Comparison of ENCODE assay signal across 8 mouse cellular contexts in the genomic region with DNA sequence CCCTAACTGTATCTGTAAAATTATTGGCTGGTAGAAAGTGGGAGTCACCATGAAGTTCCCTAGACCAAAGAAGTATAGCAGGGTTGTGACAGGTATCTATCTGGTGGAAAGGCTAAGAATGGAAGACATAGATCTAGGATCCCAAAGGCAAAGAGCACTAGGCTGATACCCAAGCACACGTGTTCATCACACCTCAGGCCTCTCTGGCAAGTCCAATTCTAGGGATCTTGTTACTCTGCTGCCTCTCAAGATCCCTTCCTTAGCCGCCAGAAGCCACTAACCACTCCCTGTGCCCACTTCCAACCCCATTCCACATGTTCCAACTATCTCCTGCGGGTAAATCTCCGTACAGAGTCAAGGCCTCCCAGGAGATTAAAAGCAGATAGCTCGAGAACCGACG. TPM values are rescaled to one million over a fixed set of nuclear protein-coding genes. Genes with fewer than 3 reads are reported as not detected.
A peak's percentile ranks its signal among the peaks of the same experiment; 100 is the strongest.
DNase-seq lines count a peak whose midpoint lies in the region; ATAC-seq and TF ChIP-seq lines count a peak whose summit lies in the region.

No protein-coding gene starts in this region.

- peaks cover 63% of the 10 kb centered on the region for H3K4me1 ChIP-seq in megakaryocyte, embryonic 14.5 days
- H3K4me1 ChIP-seq in hindbrain, embryonic 14.5 days (replicated peaks; ENCODE audit: control insufficient read depth, insufficient read depth, low read length) = peaks cover 20% of the 10 kb centered on the region

- H3K36me3 ChIP-seq in megakaryocyte, embryonic 14.5 days (replicated peaks; ENCODE audit: low read length) = peaks cover 55% of the 10 kb centered on the region
- H3K36me3 ChIP-seq in hindbrain, embryonic 14.5 days (replicated peaks; ENCODE audit: control insufficient read depth, insufficient read depth) = peaks cover 44% of the 10 kb centered on the region
- H3K36me3 ChIP-seq in myocyte (ENCODE audit: control insufficient read depth, insufficient read depth) = peaks cover 30% of the 10 kb centered on the region

- peak; percentile 25 for DNase-seq in cerebellum, adult 11 months
- DNase-seq in cerebellum, postnatal 4 days (ENCODE audit: low spot score in 2 of 2) = no peak
- DNase-seq in hindbrain, embryonic 14.5 days (ENCODE audit: low spot score) = no peak
- no peak for DNase-seq in right cerebral cortex, postnatal 36 days (ENCODE audit: low spot score in 2 of 2)
- DNase-seq in cerebellum, postnatal 36 days = no peak

- peak overlapping the region; percentile 85 for H3K9ac ChIP-seq in hindbrain, embryonic 14.5 days

- no peaks in the 10 kb centered on the region for H3K9me3 ChIP-seq in megakaryocyte, embryonic 14.5 days
- H3K9me3 ChIP-seq in hindbrain, embryonic 14.5 days (ENCODE audit: control insufficient read depth, low read length) = no peaks in the 10 kb centered on the region

- peak overlapping the region; percentile 99 for H3K4me3 ChIP-seq in megakaryocyte, embryonic 14.5 days (replicated peaks)
- peak overlapping the region; percentile 70 for H3K4me3 ChIP-seq in hindbrain, embryonic 14.5 days (replicated peaks; ENCODE audit: low read length)
- H3K4me3 ChIP-seq in myocyte = peak overlapping the region; percentile 98

- peaks cover 51% of the 10 kb centered on the region for H3K79me2 ChIP-seq in myocyte (ENCODE audit: control insufficient read depth, insufficient read depth)

- under 1% methylated on average over 7 of the region's 7 CpGs for WGBS in hindbrain, embryonic 14.5 days

- H3K27ac ChIP-seq in hindbrain, embryonic 14.5 days = peak overlapping the region; percentile 96

- TF ChIP-seq POLR2A in myocyte (IDR thresholded peaks at IDR 0.05; ENCODE audit: insufficient read length, low read depth) = no peak

- peak overlapping the region; percentile 50 for H3ac ChIP-seq in myocyte (ENCODE audit: control insufficient read depth, insufficient read length)

- no peak for ATAC-seq in megakaryocyte, adult 5-6 weeks (ENCODE audit: poor library complexity, severe bottlenecking)
- ATAC-seq in hindbrain, embryonic 14.5 days (ENCODE audit: low FRiP score) = no peak

- H3K27me3 ChIP-seq in megakaryocyte, embryonic 14.5 days (replicated peaks) = no peaks in the 10 kb centered on the region
- H3K27me3 ChIP-seq in hindbrain, embryonic 14.5 days (ENCODE audit: control insufficient read depth, insufficient read depth, low read length) = no peaks in the 10 kb centered on the region
- no peaks in the 10 kb centered on the region for H3K27me3 ChIP-seq in myocyte (ENCODE audit: control insufficient read depth, insufficient read depth, insufficient read length)

- peak overlapping the region; percentile 94 for H3K4me2 ChIP-seq in hindbrain, embryonic 14.5 days (replicated peaks)
- peak overlapping the region; percentile 68 for H3K4me2 ChIP-seq in myocyte (ENCODE audit: low read depth)

TF ChIP-seq in myocyte, 11 proteins besides CTCF, POLR2A, EP300 and RAD21:
- TF ChIP-seq MYOG (IDR thresholded peaks at IDR 0.05; ENCODE audit: control insufficient read depth in 1 of 3, insufficient read depth in 1 of 3, insufficient read length in 2 of 3, low read depth in 2 of 3) = no peak
- TF ChIP-seq TCF12 (IDR thresholded peaks at IDR 0.05; ENCODE audit: insufficient read depth, poor library complexity, severe bottlenecking) = no peak
- TF ChIP-seq USF1 (IDR thresholded peaks at IDR 0.05; ENCODE audit: low read depth) = no peak
- TF ChIP-seq SRF (IDR thresholded peaks at IDR 0.05; ENCODE audit: control insufficient read depth, insufficient read length, low read depth) = no peak
- TF ChIP-seq MAX (IDR thresholded peaks at IDR 0.05; ENCODE audit: low read depth) = no peak
- TF ChIP-seq MYOD1 (IDR thresholded peaks at IDR 0.05; ENCODE audit: control insufficient read depth in 1 of 3, insufficient read length in 2 of 3, low read depth in 2 of 3) = no peak
- no peak for TF ChIP-seq CEBPB (IDR thresholded peaks at IDR 0.05; ENCODE audit: insufficient read depth, poor library complexity, severe bottlenecking)
- TF ChIP-seq TCF3 (IDR thresholded peaks at IDR 0.05; ENCODE audit: insufficient read length, low read depth) = no peak
- TF ChIP-seq REST (IDR thresholded peaks at IDR 0.05; ENCODE audit: insufficient read depth, insufficient read length) = no peak
- no peak for TF ChIP-seq E2F4 (IDR thresholded peaks at IDR 0.05; ENCODE audit: insufficient read depth)
- no peak for TF ChIP-seq POLR2AphosphoS2 (IDR thresholded peaks at IDR 0.05; ENCODE audit: insufficient read length, low read depth)
TF ChIP-seq in myocyte: peak in this region for 0.

RNA-seq across cellular contexts. Expression of a gene that starts 1.1 kb away (rescaled TPM):
- 67.7 and 79.9 TPM in 2 replicates for polyA plus RNA-seq in megakaryocyte, embryonic 14.5 days (2012; ENCODE audit: insufficient read depth, low replicate concordance)
- 43.5 and 49.8 TPM in 2 replicates for total RNA-seq in megakaryocyte, adult 5-6 weeks (2015)
- 91.5 and 103 TPM in 2 replicates for total RNA-seq in megakaryocyte, adult 5-6 weeks (2017)
- polyA plus RNA-seq in hindbrain, embryonic 14.5 days (2014; fragmentation: Nextera tagmentation; extraction: Ambion mirVana) = 41.8 and 46.2 TPM in 2 replicates
- polyA plus RNA-seq in myocyte (2012; fragmentation: generic; extraction: Trizol) = 14.0 TPM

RNA-seq across cellular contexts. Expression of a gene that starts 30.5 kb away (rescaled TPM):
- 93.3 and 157 TPM in 2 replicates for polyA plus RNA-seq in megakaryocyte, embryonic 14.5 days (2012; ENCODE audit: insufficient read depth, low replicate concordance)
- total RNA-seq in megakaryocyte, adult 5-6 weeks (2015) = 48.3 and 51.1 TPM in 2 replicates
- 66.4 and 69.6 TPM in 2 replicates for total RNA-seq in megakaryocyte, adult 5-6 weeks (2017)
- 111 and 121 TPM in 2 replicates for polyA plus RNA-seq in hindbrain, embryonic 14.5 days (2014; fragmentation: Nextera tagmentation; extraction: Ambion mirVana)
- 31.7 TPM for polyA plus RNA-seq in myocyte (2012; fragmentation: generic; extraction: Trizol)

RNA-seq across cellular contexts. Expression of a gene that starts 35.4 kb away (rescaled TPM):
- 125 and 148 TPM in 2 replicates for polyA plus RNA-seq in megakaryocyte, embryonic 14.5 days (2012; ENCODE audit: insufficient read depth, low replicate concordance)
- total RNA-seq in megakaryocyte, adult 5-6 weeks (2015) = 128 and 143 TPM in 2 replicates
- total RNA-seq in megakaryocyte, adult 5-6 weeks (2017) = 20.7 and 30.3 TPM in 2 replicates
- polyA plus RNA-seq in hindbrain, embryonic 14.5 days (2014; fragmentation: Nextera tagmentation; extraction: Ambion mirVana) = 87.9 and 89.3 TPM in 2 replicates
- 54.3 TPM for polyA plus RNA-seq in myocyte (2012; fragmentation: generic; extraction: Trizol)
